Mouse (Mus musculus) cerebellum, adult 2 months (tissue): Measurements from ENCODE around the gene Slc8b1. TPM values are rescaled to one million over a fixed set of nuclear protein-coding genes. Genes with fewer than 3 reads are reported as not detected.
"Not testable (repeated sequence)": the region's sequence is repeated elsewhere in the genome, so short reads cannot be mapped to it uniquely, and the experiment has no call there.

Experiments used
- DNase-seq, 2 experiments: peaks; one replicate each; pipeline ENCODE4 v3.0.0; 2021
- H3K27ac ChIP-seq: fragments of 200-500 bp; 2 replicates; pipeline ENCODE4 v1.5.1; 2012; ENCODE audit warnings: low read length, control low read depth, inconsistent platforms; ENCODE audit not compliant: insufficient read depth
- H3K27me3 ChIP-seq: fragments of 200-500 bp; 2 replicates; pipeline ENCODE4 v1.6.1; 2012; ENCODE audit warnings: inconsistent platforms, mild to moderate bottlenecking, low read length, moderate library complexity; ENCODE audit not compliant: control insufficient read depth, insufficient read depth
- H3K4me1 ChIP-seq: fragments of 200-500 bp; 2 replicates; pipeline ENCODE4 v1.6.1; 2011; ENCODE audit warnings: low read length; ENCODE audit not compliant: control insufficient read depth, insufficient read depth
- H3K4me3 ChIP-seq: fragments of 200-500 bp; replicated peaks from 2 replicates; pipeline ENCODE3; 2011; ENCODE audit warnings: mild to moderate bottlenecking, low read depth, low read length, control low read depth; ENCODE audit not compliant: insufficient read depth
- CTCF ChIP-seq: fragments of 200-500 bp; IDR thresholded peaks from 2 replicates; pipeline ENCODE4 v1.5.1; 2011; ENCODE audit warnings: low read depth, mild to moderate bottlenecking, control low read depth, low read length, moderate library complexity, borderline replicate concordance; ENCODE audit not compliant: insufficient read depth
- POLR2A ChIP-seq: fragments of 200-500 bp; IDR thresholded peaks from 2 replicates; pipeline ENCODE4 v1.6.1; 2011; ENCODE audit warnings: low read length, control low read depth, borderline replicate concordance; ENCODE audit not compliant: insufficient read depth
- WGBS: fragments of 180-500 bp; shearing (Covaris S2); methylation state at CpG from one replicate; pipeline ENCODE4 v1.1.7; 2018; 5-methylcytosine and 5-hydroxymethylcytosine counted together
- polyA plus RNA-seq: library from polyadenylated mRNA; depleted of rRNA; stranded (reverse); fragments of >200 nt; gene quantifications from 2 replicates; pipeline ENCODE4 v1.2.3, GENCODE M21; 2012

Gene Slc8b1
- polyA plus RNA-seq, 1 experiment = 8.2 TPM

- H3K27me3 ChIP-seq = no peaks in the 10 kb centered on the region
- TF ChIP-seq POLR2A = no peak
- TF ChIP-seq CTCF = no peak
- DNase-seq = no peak
- no peak overlapping the region for H3K4me3 ChIP-seq
- WGBS = 91% methylated on average over 4 of the region's 4 CpGs
- H3K27ac ChIP-seq = no peak overlapping the region
- peaks cover 21% of the 10 kb centered on the region for H3K4me1 ChIP-seq
Measured at GRCm38 (mm10) chr5:120499202-120499601, 11.8 kb upstream of the Slc8b1 start.

GRCm38 (mm10) chr5:120500609-120501008 lies 10.4 kb upstream of the Slc8b1 start:
- H3K27me3 ChIP-seq, H3K27ac ChIP-seq, H3K4me3 ChIP-seq, DNase-seq: not testable (repeated sequence)
- 88% methylated on average over 9 of the region's 9 CpGs for WGBS
- H3K4me1 ChIP-seq = peaks cover 14% of the 10 kb centered on the region; the same call in 1 of the 2 replicates

- TF ChIP-seq CTCF (no peak), POLR2A (no peak)
- H3K27me3 ChIP-seq = no peaks in the 10 kb centered on the region
- no peak overlapping the region for H3K27ac ChIP-seq
- peak; percentile 33 to 41 for DNase-seq
- peaks cover 9% of the 10 kb centered on the region; the same call in 1 of the 2 replicates for H3K4me1 ChIP-seq
- peak overlapping the region; percentile 69 for H3K4me3 ChIP-seq
- WGBS = 15% methylated on average over 9 of the region's 9 CpGs
Measured at GRCm38 (mm10) chr5:120502147-120502621, 8.8 kb upstream of the Slc8b1 start.

GRCm38 (mm10) chr5:120502675-120503143 lies 8.3 kb upstream of the Slc8b1 start:
- WGBS = 3% methylated on average over 12 of the region's 12 CpGs
- H3K4me1 ChIP-seq = peaks cover 9% of the 10 kb centered on the region; the same call in 1 of the 2 replicates
- peak overlapping the region; percentile 69 for H3K4me3 ChIP-seq
- no peak for TF ChIP-seq POLR2A
- TF ChIP-seq CTCF = no peak
- peak in 1 of 2 experiments; percentile 34 for DNase-seq
- H3K27me3 ChIP-seq = no peaks in the 10 kb centered on the region
- H3K27ac ChIP-seq = peak overlapping the region; percentile 49; the same call in 1 of the 2 replicates

GRCm38 (mm10) chr5:120503144-120503795 lies 7.7 kb upstream of the Slc8b1 start, which contains the start of gene Plbd2:
Gene Plbd2, minus strand, starts transcription at chr5:120503625.
- Histone ChIP-seq H3K4me3 (peak within 1 kb of the TSS; percentile 69), H3K27me3 (no peaks in the 10 kb centered on the region), H3K4me1 (peaks cover 9% of the 10 kb centered on the region; the same call in 1 of the 2 replicates), H3K27ac (peak within 1 kb of the TSS; percentile 49; the same call in 1 of the 2 replicates)
- 0% methylated on average over 54 of the region's 55 CpGs for WGBS
- TF ChIP-seq CTCF (no peak), POLR2A (peak; percentile 68)
- peak; percentile 83 to 84 for DNase-seq

- peaks cover 9% of the 10 kb centered on the region; the same call in 1 of the 2 replicates for H3K4me1 ChIP-seq
- H3K4me3 ChIP-seq = peak overlapping the region; percentile 23
- peak; percentile 82 to 87 for DNase-seq
- 22% methylated on average over 16 of the region's 16 CpGs for WGBS
- no peaks in the 10 kb centered on the region for H3K27me3 ChIP-seq
- TF ChIP-seq CTCF = peak; percentile 89
- no peak for TF ChIP-seq POLR2A
- no peak overlapping the region for H3K27ac ChIP-seq
Measured at GRCm38 (mm10) chr5:120505368-120505767, 5.6 kb upstream of the Slc8b1 start.

- no peak for DNase-seq
- peak overlapping the region; percentile 23 for H3K4me3 ChIP-seq
- no peak overlapping the region for H3K27ac ChIP-seq
- TF ChIP-seq CTCF (no peak), POLR2A (no peak)
- H3K27me3 ChIP-seq = no peaks in the 10 kb centered on the region
- 79% methylated on average over 9 of the region's 9 CpGs for WGBS
- H3K4me1 ChIP-seq = peaks cover 9% of the 10 kb centered on the region; the same call in 1 of the 2 replicates
Measured at GRCm38 (mm10) chr5:120505781-120506180, 5.2 kb upstream of the Slc8b1 start.

GRCm38 (mm10) chr5:120506490-120506889 lies 4.5 kb upstream of the Slc8b1 start:
- Histone ChIP-seq H3K4me1 (peaks cover 9% of the 10 kb centered on the region; the same call in 1 of the 2 replicates), H3K27ac (no peak overlapping the region), H3K27me3 (no peaks in the 10 kb centered on the region), H3K4me3 (no peak overlapping the region)
- 46% methylated on average over 9 of the region's 9 CpGs for WGBS
- no peak for DNase-seq
- TF ChIP-seq CTCF = no peak
- TF ChIP-seq POLR2A = no peak
